Mouse (Mus musculus): ENCODE results near the gene Cln5. TPM values are rescaled to one million over a fixed set of nuclear protein-coding genes. Genes with fewer than 3 reads are reported as not detected.

Gene Cln5
- polyA plus RNA-seq, 1 experiment from 2014 or later = 29.6 TPM

DNA sequence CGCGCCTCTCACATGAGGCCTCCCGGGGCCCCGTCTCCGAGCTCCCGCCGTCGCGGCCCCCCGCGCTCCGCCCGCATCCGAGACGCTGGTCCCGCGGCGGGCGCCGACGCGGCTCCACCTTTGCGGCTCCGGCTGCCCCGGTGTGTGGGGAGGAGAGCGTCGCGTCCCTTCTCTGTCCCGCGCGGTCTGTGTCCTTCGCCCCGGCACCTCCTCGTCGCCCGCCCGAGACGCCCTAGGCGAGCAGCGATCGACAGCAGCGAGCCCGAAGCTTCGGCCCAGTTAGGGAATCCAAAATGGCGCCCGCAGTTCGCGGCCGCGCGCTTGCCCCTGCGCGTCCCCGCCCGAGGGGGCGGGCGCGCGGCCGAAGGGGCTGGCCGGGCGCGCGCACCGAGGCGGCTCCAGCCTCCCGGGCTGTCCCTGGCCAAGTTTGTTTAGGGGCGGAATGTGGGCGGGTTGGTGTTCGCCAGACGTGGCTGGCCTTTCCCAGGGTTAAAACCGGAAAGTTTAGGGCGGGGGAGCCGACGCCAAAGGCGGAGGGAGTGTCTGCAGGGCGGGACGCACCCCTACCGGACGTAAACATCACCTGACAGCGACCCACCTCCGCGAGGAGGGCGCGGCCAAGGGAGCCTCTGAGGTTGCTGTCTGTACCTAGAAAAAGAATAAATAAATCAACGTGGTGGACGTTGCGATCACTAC lies 29.4 kb downstream of the Cln5 start, which contains the start of gene Fbxl3:
Fbxl3 (minus strand) TSS at position 329 of the 696 bp plus-strand sequence.
- peak within 1 kb of the TSS; percentile 98 for H3K9ac ChIP-seq
- ATAC-seq = peak; percentile 94
- H3K27ac ChIP-seq = peak within 1 kb of the TSS; percentile 99
- no peaks in the 10 kb centered on the region for H3K27me3 ChIP-seq (replicated peaks)
- no peaks in the 10 kb centered on the region for H3K36me3 ChIP-seq
- 0 out of 2 replicates have a peak, but pooled peaks cover 12% of the 10 kb centered on the region for H3K4me1 ChIP-seq (replicated peaks)
- H3K9me3 ChIP-seq = no peaks in the 10 kb centered on the region
- under 1% methylated on average over 73 of the region's 88 CpGs for WGBS
- peak within 1 kb of the TSS; percentile 61 for H3K4me2 ChIP-seq (replicated peaks)
- peak within 1 kb of the TSS; percentile 88 for H3K4me3 ChIP-seq (replicated peaks)

- no peaks in the 10 kb centered on the region for H3K9me3 ChIP-seq
- peak overlapping the region; percentile 60; the same call in 1 of the 2 replicates for H3K4me2 ChIP-seq (replicated peaks)
- H3K9ac ChIP-seq = no peak overlapping the region
- ATAC-seq = no peak
- H3K36me3 ChIP-seq = no peaks in the 10 kb centered on the region
- H3K27me3 ChIP-seq (replicated peaks) = no peaks in the 10 kb centered on the region
- H3K27ac ChIP-seq = no peak overlapping the region
- no peak overlapping the region for H3K4me3 ChIP-seq (replicated peaks)
- 0 out of 2 replicates have a peak, but pooled peaks cover 9% of the 10 kb centered on the region for H3K4me1 ChIP-seq (replicated peaks)
- 68% methylated on average over 13 of the region's 13 CpGs for WGBS
Observed at GRCm38 (mm10) chr14:103100296-103100695, 30.3 kb downstream of the Cln5 start.

- WGBS = 64% methylated on average over 3 of the region's 3 CpGs
Observed at GRCm38 (mm10) chr14:103101171-103101570, 31.2 kb downstream of the Cln5 start.

GRCm38 (mm10) chr14:103102246-103102645 lies 32.2 kb downstream of the Cln5 start:
- Histone ChIP-seq H3K4me3 (replicated peaks) (no peak overlapping the region), H3K9me3 (no peaks in the 10 kb centered on the region), H3K27me3 (replicated peaks) (no peaks in the 10 kb centered on the region), H3K27ac (no peak overlapping the region), H3K4me2 (replicated peaks) (no peak overlapping the region), H3K4me1 (replicated peaks) (0 out of 2 replicates have a peak, but pooled peaks cover 4% of the 10 kb centered on the region), H3K36me3 (no peaks in the 10 kb centered on the region), H3K9ac (no peak overlapping the region)
- ATAC-seq = no peak
- 42% methylated on average over 6 of the region's 6 CpGs for WGBS

More at GRCm38 (mm10) chr14:103101171-103101570, 31.2 kb downstream of the Cln5 start:
- no peak overlapping the region for H3K9ac ChIP-seq
- H3K4me1 ChIP-seq (replicated peaks) = 0 out of 2 replicates have a peak, but pooled peaks cover 9% of the 10 kb centered on the region
- H3K36me3 ChIP-seq = no peaks in the 10 kb centered on the region
- H3K27ac ChIP-seq = no peak overlapping the region
- no peaks in the 10 kb centered on the region for H3K9me3 ChIP-seq
- no peak overlapping the region for H3K4me2 ChIP-seq (replicated peaks)
- no peaks in the 10 kb centered on the region for H3K27me3 ChIP-seq (replicated peaks)
- H3K4me3 ChIP-seq (replicated peaks) = no peak overlapping the region
- no peak for ATAC-seq

DNA sequence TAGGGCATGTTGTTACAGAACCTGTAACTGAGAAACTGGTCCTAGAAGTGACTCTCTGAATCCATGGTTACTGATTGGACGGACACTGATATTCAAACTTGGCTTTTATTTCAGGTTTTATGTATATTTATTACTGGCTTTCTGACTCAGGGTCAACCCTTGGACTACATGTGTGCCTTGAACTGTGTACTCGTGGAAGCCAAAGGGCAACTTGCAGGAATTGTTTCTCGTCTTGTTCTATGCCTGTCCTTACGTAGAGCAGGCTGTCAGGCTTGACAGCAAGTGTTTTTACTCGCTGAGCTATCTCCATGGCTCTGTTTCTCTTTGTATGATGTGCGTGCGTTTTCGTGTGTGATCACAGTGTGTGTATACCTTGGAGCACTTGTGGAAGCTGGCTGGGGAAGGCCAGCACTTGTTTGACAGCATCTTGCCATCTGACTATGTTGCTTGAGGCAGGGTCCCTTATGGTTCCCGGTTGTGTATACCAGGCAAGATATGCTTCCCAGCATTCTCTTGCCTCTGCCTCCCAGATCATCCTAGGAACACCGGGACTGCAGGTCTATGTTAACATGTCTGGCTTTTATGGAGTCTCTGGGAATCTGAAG lies 32.8 kb downstream of the Cln5 start:
- no peaks in the 10 kb centered on the region for H3K9me3 ChIP-seq
- H3K36me3 ChIP-seq = no peaks in the 10 kb centered on the region
- H3K4me3 ChIP-seq (replicated peaks) = no peak overlapping the region
- H3K27ac ChIP-seq = no peak overlapping the region
- no peak for ATAC-seq
- H3K4me1 ChIP-seq (replicated peaks) = 0 out of 2 replicates have a peak, but pooled peaks cover 2% of the 10 kb centered on the region
- H3K9ac ChIP-seq = no peak overlapping the region
- no peaks in the 10 kb centered on the region for H3K27me3 ChIP-seq (replicated peaks)
- H3K4me2 ChIP-seq (replicated peaks) = no peak overlapping the region
- WGBS = 46% methylated on average over 10 of the region's 10 CpGs

DNA sequence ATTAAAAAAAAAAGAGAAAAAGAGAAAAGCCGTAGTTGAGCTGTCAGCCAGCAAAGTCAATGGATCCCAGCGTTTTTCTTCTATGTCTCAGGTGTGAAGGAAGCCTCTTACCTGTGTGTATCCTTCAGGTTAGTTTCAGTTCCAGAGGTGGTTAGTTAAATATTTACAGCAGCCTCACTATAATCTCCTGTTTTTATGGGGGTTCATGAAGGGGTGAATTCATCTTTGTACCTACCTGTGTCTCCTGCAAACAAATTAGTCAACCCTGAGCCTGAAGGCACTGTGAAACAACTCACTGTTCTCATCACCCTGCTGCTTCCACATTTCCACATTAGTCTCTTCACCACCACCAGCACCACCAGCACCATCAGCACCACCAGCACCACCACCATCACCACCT lies 36.3 kb downstream of the Cln5 start:
- 63% methylated on average over 2 of the region's 2 CpGs for WGBS
- no peaks in the 10 kb centered on the region for H3K27me3 ChIP-seq (replicated peaks)
- no peak overlapping the region for H3K9ac ChIP-seq
- no peak overlapping the region for H3K4me2 ChIP-seq (replicated peaks)
- no peaks in the 10 kb centered on the region for H3K36me3 ChIP-seq
- peak; percentile 86 for ATAC-seq
- no peak overlapping the region for H3K4me3 ChIP-seq (replicated peaks)
- H3K4me1 ChIP-seq (replicated peaks) = no peaks in the 10 kb centered on the region
- no peak overlapping the region for H3K27ac ChIP-seq
- no peaks in the 10 kb centered on the region for H3K9me3 ChIP-seq

DNA sequence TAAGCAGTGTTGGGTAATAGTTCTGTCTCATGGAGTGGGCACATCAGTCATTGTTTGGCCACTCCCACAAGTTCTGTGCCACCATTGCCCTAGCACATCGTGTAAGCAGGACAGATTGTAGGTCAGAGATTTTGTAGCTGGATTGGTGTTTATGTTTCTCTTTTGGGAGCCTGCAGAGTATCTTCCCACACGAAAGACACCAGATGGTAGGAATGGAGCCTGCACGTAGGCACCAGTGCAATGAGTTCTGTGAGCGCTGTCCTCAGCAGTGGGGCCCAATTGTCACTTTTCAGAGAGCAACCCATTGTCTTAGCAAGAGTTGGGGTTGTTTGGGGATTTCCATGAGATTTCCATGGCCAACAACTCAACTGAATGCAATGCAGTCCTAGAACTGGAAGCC lies 40.0 kb downstream of the Cln5 start:
- WGBS = 71% methylated on average over 4 of the region's 4 CpGs
- Histone ChIP-seq H3K27ac (no peak overlapping the region), H3K27me3 (replicated peaks) (no peaks in the 10 kb centered on the region), H3K36me3 (peaks cover 7% of the 10 kb centered on the region; the same call in 1 of the 2 replicates), H3K9me3 (no peaks in the 10 kb centered on the region), H3K9ac (no peak overlapping the region), H3K4me2 (replicated peaks) (no peak overlapping the region), H3K4me3 (replicated peaks) (no peak overlapping the region), H3K4me1 (replicated peaks) (no peaks in the 10 kb centered on the region)
- no peak for ATAC-seq

DNA sequence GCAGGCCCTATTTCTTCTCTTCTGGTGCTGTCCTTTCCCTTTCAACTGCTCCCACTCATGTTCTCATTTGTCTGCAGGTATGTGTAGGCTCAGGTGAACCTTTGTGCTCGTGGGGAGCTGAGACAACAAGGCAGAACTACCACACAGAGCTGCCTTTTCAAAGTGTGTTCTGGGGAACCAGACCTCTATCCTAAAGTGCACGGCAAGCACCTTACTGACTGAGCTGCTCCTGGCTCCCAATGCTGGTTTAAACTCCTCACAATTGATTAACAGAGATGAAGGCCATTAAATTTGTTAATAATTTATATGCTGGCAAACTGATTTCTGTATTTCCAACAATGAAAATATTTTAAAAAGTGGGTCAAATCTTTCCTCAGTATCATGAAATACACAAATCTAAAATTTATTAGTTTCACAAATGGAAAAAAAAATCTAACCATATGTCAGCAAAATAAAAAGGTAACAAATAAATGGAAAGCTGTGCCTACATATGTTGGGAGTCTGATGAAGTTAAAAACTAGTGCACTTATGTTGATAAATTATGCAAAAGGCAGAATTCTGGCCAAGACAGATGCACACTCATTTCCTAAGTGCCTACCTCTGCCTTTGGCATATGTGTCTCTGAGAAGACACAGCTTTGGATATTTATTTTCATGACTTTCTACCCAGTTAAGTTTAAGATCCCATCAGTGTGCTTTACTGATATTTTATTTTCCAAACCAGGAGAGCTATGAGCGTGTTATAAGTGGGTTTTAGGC lies 42.8 kb downstream of the Cln5 start:
- WGBS = 85% methylated on average over 3 of the region's 3 CpGs
- Histone ChIP-seq H3K4me1 (replicated peaks) (no peaks in the 10 kb centered on the region), H3K9ac (no peak overlapping the region), H3K27ac (no peak overlapping the region), H3K9me3 (no peaks in the 10 kb centered on the region), H3K4me2 (replicated peaks) (no peak overlapping the region), H3K36me3 (peaks cover 7% of the 10 kb centered on the region), H3K27me3 (replicated peaks) (no peaks in the 10 kb centered on the region), H3K4me3 (replicated peaks) (no peak overlapping the region)
- no peak for ATAC-seq

DNA sequence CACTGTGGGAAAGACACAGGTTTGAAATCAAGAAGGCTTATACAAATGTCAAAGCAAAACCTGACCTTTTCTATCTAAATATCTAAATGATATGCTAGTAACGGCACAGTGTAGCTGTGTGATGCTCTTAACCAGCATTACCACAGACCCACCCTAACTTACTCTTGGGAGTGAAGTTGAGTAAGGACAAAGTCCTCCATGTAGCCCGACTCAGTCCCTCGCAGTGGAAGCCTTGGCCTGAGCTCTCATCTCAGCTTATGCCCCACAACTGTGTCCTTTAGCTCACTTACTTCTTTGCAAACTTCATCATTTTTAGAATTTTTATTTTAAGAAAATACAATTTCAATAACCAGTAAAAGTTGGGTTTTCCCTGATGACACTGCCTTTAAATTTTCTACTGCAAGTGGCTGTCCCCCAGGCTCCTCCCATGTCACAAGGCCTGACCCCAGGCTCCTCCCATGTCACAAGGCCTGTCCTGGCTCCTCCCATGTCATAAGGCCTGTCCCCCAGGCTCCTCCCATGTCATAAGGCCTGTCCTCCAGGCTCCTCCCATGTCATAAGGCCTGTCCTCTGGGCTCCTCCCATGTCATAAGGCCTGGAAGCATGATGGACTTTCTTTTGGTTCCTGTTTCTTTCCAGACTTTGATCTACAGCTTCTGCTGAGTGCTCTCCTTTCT lies 45.1 kb downstream of the Cln5 start:
- Histone ChIP-seq H3K36me3 (peaks cover 15% of the 10 kb centered on the region), H3K9me3 (no peaks in the 10 kb centered on the region), H3K4me2 (replicated peaks) (no peak overlapping the region), H3K4me1 (replicated peaks) (no peaks in the 10 kb centered on the region), H3K4me3 (replicated peaks) (no peak overlapping the region), H3K27ac (no peak overlapping the region), H3K9ac (no peak overlapping the region), H3K27me3 (replicated peaks) (no peaks in the 10 kb centered on the region)
- WGBS = 92% methylated on average over 3 of the region's 3 CpGs
- ATAC-seq = peak; percentile 83

GRCm38 (mm10) chr14:103125756-103126155 lies 55.7 kb downstream of the Cln5 start:
- peaks cover 18% of the 10 kb centered on the region; the same call in 1 of the 2 replicates for H3K36me3 ChIP-seq
- H3K9ac ChIP-seq = no peak overlapping the region
- H3K4me1 ChIP-seq (replicated peaks) = no peaks in the 10 kb centered on the region
- no peaks in the 10 kb centered on the region for H3K9me3 ChIP-seq
- H3K4me2 ChIP-seq (replicated peaks) = no peak overlapping the region
- H3K27me3 ChIP-seq (replicated peaks) = no peaks in the 10 kb centered on the region
- no peak; the same call in 1 of the 2 replicates for ATAC-seq
- 85% methylated on average over 6 of the region's 6 CpGs for WGBS
- H3K4me3 ChIP-seq (replicated peaks) = no peak overlapping the region
- no peak overlapping the region for H3K27ac ChIP-seq

Measured in intestine, embryonic 15.5 days (tissue).